Mouse (Mus musculus): ENCODE measurements around the gene Spib. TPM values are rescaled to one million over a fixed set of nuclear protein-coding genes. Genes with fewer than 3 reads are reported as not detected.

Spib gene
- polyA plus RNA-seq (2012; rRNA removed): 0.08 and 0.27 TPM in 2 replicates

DNA sequence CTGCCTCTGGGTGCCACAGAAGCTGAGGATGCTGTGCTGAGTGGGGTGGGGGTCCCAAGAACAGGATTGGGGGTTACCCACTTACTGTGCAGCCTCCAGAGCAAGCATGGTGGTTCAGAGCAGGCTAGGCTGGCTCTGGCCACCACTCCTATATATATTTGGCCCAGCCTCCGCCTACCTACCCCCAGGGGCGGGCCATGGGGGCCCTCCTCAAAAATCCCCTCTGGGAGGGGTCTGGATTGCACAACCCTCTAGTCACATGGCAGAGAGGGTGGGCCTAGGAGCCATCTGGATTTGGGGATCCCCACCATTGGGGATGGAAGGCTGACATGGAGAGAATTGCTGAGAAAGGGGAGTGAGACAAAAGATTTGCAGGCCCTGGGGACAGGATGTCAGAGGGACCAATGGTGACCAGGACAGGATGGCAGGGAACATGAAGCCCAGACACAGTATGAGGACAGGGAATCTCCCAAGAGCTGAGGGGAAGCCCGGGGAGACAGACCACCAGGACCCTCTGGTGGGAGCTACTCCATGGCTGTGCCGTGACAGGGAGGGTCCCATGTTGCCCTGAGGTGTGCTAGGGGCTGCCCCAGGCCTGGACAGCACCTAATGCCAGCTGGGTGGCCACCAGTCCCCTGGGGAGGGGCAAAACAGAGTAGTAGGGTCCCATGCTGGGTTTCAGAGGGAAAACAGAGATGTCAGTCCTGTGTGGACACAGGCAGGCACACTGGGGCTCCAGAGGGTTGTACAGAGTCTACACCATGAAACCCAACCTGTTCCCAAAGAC is at the start of gene Spib:
Spib (minus strand) TSS at position 126 of the 787 bp plus-strand sequence.
- H3K4me3 ChIP-seq (ENCODE audit: insufficient read depth, low read length): no peak within 1 kb of the TSS
- peaks cover 3% of the 10 kb centered on the region for H3K4me1 ChIP-seq (ENCODE audit: control insufficient read depth, insufficient read depth, low read length)
- TF ChIP-seq POLR2A (IDR thresholded peaks at IDR 0.05; ENCODE audit: extremely low read depth, insufficient read depth, low read length) (no peak), CTCF (IDR thresholded peaks at IDR 0.05; ENCODE audit: extremely low read depth, insufficient read depth, low read length) (no peak)
- H3K27ac ChIP-seq (ENCODE audit: insufficient read depth, low read length): no peak within 1 kb of the TSS

DNA sequence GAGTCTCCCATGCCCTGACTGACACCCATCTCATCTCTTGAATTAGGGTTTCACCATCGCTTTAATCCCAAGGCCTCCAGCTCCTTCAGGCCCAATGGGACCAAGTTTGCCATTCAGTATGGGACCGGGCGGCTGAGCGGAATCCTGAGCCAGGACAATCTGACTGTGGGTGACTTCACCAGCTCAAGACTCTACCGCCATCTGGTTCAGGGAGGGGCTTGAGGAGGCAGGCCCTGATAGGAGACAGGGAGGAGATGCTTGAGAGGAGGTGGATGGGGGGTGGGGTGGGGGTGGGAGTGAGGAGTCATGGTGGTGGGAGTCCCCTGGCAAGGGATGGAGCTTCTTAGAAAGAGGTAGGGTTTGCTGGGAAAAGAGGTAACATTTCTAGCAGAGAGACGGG is 49.8 kb upstream of the Spib start:
- H3K4me1 ChIP-seq (ENCODE audit: control insufficient read depth, insufficient read depth, low read length): no peaks in the 10 kb centered on the region
- H3K27ac ChIP-seq (ENCODE audit: insufficient read depth, low read length): no peak overlapping the region
- H3K4me3 ChIP-seq (ENCODE audit: insufficient read depth, low read length): no peak overlapping the region
- TF ChIP-seq CTCF (IDR thresholded peaks at IDR 0.05; ENCODE audit: extremely low read depth, insufficient read depth, low read length) (no peak), POLR2A (IDR thresholded peaks at IDR 0.05; ENCODE audit: extremely low read depth, insufficient read depth, low read length) (no peak)

DNA sequence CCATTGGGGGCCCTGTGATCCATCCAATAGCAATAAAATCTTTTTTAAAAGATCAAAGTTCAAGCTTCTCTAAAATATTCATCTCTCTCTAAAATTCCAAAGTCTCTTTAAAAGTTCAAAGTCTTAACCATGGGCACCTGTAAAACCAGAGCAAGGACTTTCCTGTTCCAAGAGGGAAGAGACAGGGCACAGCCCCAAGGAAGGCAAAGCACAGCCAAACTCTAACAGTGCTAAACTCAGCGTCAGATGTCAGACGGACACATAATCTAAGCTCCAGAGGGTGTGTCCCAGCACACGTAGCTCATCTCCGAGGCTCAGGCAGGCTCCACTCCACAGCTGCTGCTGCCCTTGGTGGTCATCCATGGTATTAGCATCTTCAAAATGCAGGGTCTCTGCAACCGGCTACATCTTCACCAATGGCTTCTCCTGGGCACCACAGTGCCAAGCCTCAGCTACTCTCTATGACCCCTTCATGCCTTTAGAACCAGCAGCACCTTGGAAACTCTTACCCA is 44.5 kb upstream of the Spib start:
- Histone ChIP-seq H3K27ac (ENCODE audit: insufficient read depth, low read length) (no peak overlapping the region), H3K4me3 (ENCODE audit: insufficient read depth, low read length) (no peak overlapping the region), H3K4me1 (ENCODE audit: control insufficient read depth, insufficient read depth, low read length) (no peaks in the 10 kb centered on the region)
- no peak for TF ChIP-seq CTCF (IDR thresholded peaks at IDR 0.05; ENCODE audit: extremely low read depth, insufficient read depth, low read length)
- no peak for TF ChIP-seq POLR2A (IDR thresholded peaks at IDR 0.05; ENCODE audit: extremely low read depth, insufficient read depth, low read length)

DNA sequence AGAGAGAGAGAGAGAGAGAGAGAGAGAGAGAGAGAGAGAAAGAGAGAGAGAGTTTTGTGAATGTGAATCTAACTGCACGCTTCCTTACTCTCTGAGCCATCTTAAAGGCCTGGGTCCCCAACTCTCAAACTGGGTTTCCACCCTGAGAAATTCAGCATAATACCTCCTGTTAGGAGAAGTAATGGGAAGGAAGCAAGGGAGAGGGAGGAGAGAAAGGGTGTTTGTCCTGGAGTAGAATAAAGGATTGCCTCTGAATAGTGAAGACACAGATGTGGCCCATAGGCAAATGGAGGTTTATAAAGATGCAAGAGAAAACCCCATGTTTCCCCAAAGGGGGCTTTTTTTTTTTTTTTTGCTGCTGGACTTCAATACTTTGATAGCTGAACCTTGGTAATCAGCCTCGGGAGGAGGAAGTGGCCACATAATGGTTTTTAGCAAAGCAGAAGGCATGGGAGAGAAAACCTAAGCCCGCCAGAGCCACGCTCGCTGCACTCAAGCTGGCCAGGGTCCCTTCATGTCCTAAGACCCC is 41.1 kb upstream of the Spib start:
- Histone ChIP-seq H3K27ac (ENCODE audit: insufficient read depth, low read length) (no peak overlapping the region), H3K4me1 (ENCODE audit: control insufficient read depth, insufficient read depth, low read length) (no peaks in the 10 kb centered on the region), H3K4me3 (ENCODE audit: insufficient read depth, low read length) (no peak overlapping the region)
- TF ChIP-seq CTCF (IDR thresholded peaks at IDR 0.05; ENCODE audit: extremely low read depth, insufficient read depth, low read length) (no peak), POLR2A (IDR thresholded peaks at IDR 0.05; ENCODE audit: extremely low read depth, insufficient read depth, low read length) (no peak)

DNA sequence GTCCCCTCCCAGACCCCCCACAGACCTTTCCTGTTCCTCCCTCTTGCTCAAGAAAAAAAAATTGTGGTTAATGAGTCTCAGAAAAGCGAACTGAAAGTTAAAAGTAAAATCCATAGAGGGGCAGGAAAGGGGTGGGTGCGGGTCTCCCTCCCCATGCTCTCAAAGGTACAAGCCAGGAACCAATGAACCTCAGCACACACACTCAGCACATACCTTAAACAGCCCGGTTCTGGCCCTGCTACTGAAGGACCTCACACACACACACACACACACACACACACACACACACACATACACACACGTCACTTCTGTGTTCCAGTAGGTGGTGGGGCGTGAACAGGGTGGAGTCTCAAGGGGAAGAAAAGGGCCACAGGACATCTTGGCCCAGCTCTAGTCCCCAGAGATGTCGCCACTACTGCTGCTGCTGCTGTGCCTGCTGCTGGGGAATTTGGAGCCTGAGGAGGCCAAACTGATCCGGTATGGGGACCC is 40.4 kb upstream of the Spib start, which contains the start of gene Napsa:
Napsa (plus strand) TSS at position 168 of the 489 bp plus-strand sequence.
- no peak for TF ChIP-seq CTCF (IDR thresholded peaks at IDR 0.05; ENCODE audit: extremely low read depth, insufficient read depth, low read length)
- Histone ChIP-seq H3K4me3 (ENCODE audit: insufficient read depth, low read length) (no peak within 1 kb of the TSS), H3K27ac (ENCODE audit: insufficient read depth, low read length) (no peak within 1 kb of the TSS), H3K4me1 (ENCODE audit: control insufficient read depth, insufficient read depth, low read length) (no peaks in the 10 kb centered on the region)

DNA sequence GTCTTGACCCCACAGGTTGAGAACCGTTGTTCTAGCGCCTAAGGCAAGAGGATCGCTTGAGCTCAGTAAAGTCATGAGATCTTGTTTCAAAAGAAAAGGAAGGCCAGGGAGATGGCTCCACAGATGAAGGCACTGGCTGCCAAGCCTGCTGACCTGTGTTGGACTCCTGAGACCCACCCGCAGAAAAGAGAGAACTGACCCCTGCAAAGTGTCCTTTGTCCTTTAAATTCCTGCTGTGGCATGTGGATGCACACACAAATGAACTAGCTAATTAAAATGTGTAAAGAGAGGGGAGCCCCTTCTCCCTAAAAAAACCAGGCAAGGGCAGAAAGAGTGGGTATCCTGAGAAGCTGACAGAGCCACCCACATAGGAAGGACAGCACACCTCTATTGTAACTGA is 39.9 kb upstream of the Spib start:
- TF ChIP-seq POLR2A (IDR thresholded peaks at IDR 0.05; ENCODE audit: extremely low read depth, insufficient read depth, low read length) (no peak), CTCF (IDR thresholded peaks at IDR 0.05; ENCODE audit: extremely low read depth, insufficient read depth, low read length) (no peak)
- no peaks in the 10 kb centered on the region for H3K4me1 ChIP-seq (ENCODE audit: control insufficient read depth, insufficient read depth, low read length)
- H3K4me3 ChIP-seq (ENCODE audit: insufficient read depth, low read length): no peak overlapping the region
- H3K27ac ChIP-seq (ENCODE audit: insufficient read depth, low read length): no peak overlapping the region

DNA sequence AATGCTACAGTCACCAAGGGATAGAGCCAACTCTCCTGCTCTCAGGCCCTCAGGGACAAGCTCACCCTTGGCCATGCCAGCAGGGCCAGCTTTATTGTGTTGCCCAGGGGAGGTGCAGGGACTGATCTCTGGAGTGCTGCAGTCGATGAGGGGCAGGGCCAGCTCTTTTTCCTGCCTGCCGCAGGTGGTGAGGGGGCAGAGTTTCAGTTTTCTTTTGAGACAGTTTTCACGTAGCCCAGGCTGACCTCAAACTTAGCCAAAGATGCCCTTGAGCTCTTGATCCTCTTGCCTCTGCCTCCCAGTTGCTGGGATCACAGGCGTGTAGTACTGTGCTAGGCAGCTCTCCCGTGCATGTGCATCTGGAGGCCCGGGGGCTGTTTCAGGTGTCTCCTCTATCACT is 39.1 kb upstream of the Spib start:
- TF ChIP-seq POLR2A (IDR thresholded peaks at IDR 0.05; ENCODE audit: extremely low read depth, insufficient read depth, low read length) (no peak), CTCF (IDR thresholded peaks at IDR 0.05; ENCODE audit: extremely low read depth, insufficient read depth, low read length) (no peak)

DNA sequence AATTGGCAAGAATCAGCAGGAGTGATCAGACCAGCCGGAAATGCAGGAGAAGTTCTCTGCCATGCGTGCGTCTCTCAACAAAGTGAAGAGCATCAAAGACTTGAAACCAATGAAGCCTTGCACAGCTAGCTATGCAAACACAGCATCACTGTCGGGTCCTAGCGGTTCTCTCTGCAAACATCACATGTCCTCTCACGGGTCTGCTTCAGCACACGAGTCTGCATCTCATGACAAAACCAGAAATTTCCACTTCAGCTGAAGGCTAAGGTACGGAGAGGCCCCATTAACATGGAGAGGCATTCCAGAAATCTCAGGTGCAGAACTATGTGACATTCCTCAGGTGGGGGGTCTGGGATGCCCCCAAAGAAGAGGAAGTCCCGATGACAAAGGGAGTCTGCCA is 36.9 kb upstream of the Spib start:
- TF ChIP-seq POLR2A (IDR thresholded peaks at IDR 0.05; ENCODE audit: extremely low read depth, insufficient read depth, low read length) (no peak), CTCF (IDR thresholded peaks at IDR 0.05; ENCODE audit: extremely low read depth, insufficient read depth, low read length) (no peak)
- H3K4me3 ChIP-seq (ENCODE audit: insufficient read depth, low read length): no peak overlapping the region
- H3K4me1 ChIP-seq (ENCODE audit: control insufficient read depth, insufficient read depth, low read length): no peaks in the 10 kb centered on the region
- no peak overlapping the region for H3K27ac ChIP-seq (ENCODE audit: insufficient read depth, low read length)

More for the DNA sequence above, 39.1 kb upstream of the Spib start:
- Histone ChIP-seq H3K4me1 (ENCODE audit: control insufficient read depth, insufficient read depth, low read length) (no peaks in the 10 kb centered on the region), H3K27ac (ENCODE audit: insufficient read depth, low read length) (no peak overlapping the region), H3K4me3 (ENCODE audit: insufficient read depth, low read length) (no peak overlapping the region)

DNA sequence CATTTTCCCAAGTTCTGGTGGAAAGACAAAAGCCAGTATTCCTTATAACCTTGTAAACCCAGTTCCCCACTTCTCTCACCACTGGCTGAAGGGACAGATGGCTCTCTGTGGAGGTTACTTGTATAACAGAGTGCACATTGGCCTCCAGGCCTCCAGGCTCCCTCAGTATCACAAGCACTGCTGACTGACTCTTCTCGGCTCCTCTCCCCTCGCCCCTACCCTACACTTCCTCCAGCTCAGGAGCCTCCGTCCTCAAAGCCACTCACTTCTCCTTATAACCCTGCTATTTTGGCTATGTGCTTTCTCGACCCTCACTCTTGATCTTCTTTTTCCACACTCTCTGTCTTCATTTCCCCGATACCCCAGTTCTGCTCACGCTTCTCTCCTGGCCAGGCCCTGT is 33.5 kb upstream of the Spib start:
- Histone ChIP-seq H3K4me1 (ENCODE audit: control insufficient read depth, insufficient read depth, low read length) (no peaks in the 10 kb centered on the region), H3K27ac (ENCODE audit: insufficient read depth, low read length) (no peak overlapping the region), H3K4me3 (ENCODE audit: insufficient read depth, low read length) (no peak overlapping the region)
- no peak for TF ChIP-seq POLR2A (IDR thresholded peaks at IDR 0.05; ENCODE audit: extremely low read depth, insufficient read depth, low read length)
- no peak for TF ChIP-seq CTCF (IDR thresholded peaks at IDR 0.05; ENCODE audit: extremely low read depth, insufficient read depth, low read length)

DNA sequence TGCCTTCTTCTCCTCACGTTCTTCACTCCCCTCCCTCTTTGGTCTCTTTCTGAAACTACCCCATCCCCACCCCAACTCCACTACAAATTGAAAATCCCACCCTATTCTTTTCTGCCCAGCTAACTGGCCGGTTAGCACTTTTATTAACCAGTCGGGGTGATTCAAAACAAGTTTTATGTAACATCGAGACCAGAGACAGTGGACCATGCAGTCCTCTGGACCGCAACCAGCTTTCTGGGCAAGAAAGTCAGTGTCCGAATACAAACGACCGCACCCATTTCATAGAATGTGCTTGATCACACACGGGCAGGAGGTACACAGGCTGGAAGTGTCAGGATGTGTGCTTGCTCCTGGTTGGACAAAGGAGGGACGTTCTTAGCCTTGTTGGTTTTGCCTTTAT is 32.6 kb upstream of the Spib start:
- Histone ChIP-seq H3K4me1 (ENCODE audit: control insufficient read depth, insufficient read depth, low read length) (no peaks in the 10 kb centered on the region), H3K4me3 (ENCODE audit: insufficient read depth, low read length) (no peak overlapping the region), H3K27ac (ENCODE audit: insufficient read depth, low read length) (no peak overlapping the region)
- no peak for TF ChIP-seq CTCF (IDR thresholded peaks at IDR 0.05; ENCODE audit: extremely low read depth, insufficient read depth, low read length)
- TF ChIP-seq POLR2A (IDR thresholded peaks at IDR 0.05; ENCODE audit: extremely low read depth, insufficient read depth, low read length): no peak

Measured in cortical plate, adult 2 months (tissue).